Mouse (Mus musculus) embryonic fibroblast, embryonic 13.5 days (primary cell): ENCODE measurements at regions not wholly inside any gene's neighbourhood (a gene's known extent, or its start where the extent isn't known, plus 50 kb on each side); places are given as distances from the start of the nearest gene placed in this dataset.

Experiments used
- H3K27ac ChIP-seq: 2 replicates; pipeline ENCODE4 v1.5.1; 2012; ENCODE audit warnings: low read length, control low read depth, inconsistent platforms; ENCODE audit not compliant: insufficient read depth
- H3K4me1 ChIP-seq: 2 replicates; pipeline ENCODE4 v1.6.1; 2011; ENCODE audit warnings: low read length; ENCODE audit not compliant: control insufficient read depth, insufficient read depth
- H3K4me3 ChIP-seq: 2 replicates; pipeline ENCODE4 v1.5.1; 2011; ENCODE audit warnings: mild to moderate bottlenecking, control low read depth, low read length; ENCODE audit not compliant: insufficient read depth
- CTCF ChIP-seq: IDR thresholded peaks from 2 replicates; pipeline ENCODE4 v1.5.1; 2011; ENCODE audit warnings: mild to moderate bottlenecking, control low read depth, low read length, moderate library complexity, borderline replicate concordance; ENCODE audit not compliant: insufficient read depth
- POLR2A ChIP-seq: IDR thresholded peaks from 2 replicates; pipeline ENCODE4 v1.6.1; 2011; ENCODE audit warnings: low read depth, mild to moderate bottlenecking, control low read depth, low read length, moderate library complexity

GRCm38 (mm10) chr14:31978690-31979089, 50.1 kb upstream of the Galnt15 start:
- Histone ChIP-seq H3K27ac (no peak overlapping the region), H3K4me3 (no peak overlapping the region), H3K4me1 (no peaks in the 10 kb centered on the region)
- no peak for TF ChIP-seq POLR2A
- TF ChIP-seq CTCF: no peak
